In genomic region chr9:58311191-58311910, GRCm38 (mm10) we compare ENCODE assay signal across 9 mouse cellular contexts. TPM values are rescaled to one million over a fixed set of nuclear protein-coding genes. Genes with fewer than 3 reads are reported as not detected.
A peak's percentile ranks its signal among the peaks of the same experiment; 100 is the strongest.
DNase-seq lines count a peak whose midpoint lies in the region; ATAC-seq and TF ChIP-seq lines count a peak whose summit lies in the region.
"Had no signal": no experiment of that assay in that cellular context is flagged by ENCODE, and none has a peak within 500 bp of the region (broad histone marks: within the 10 kb centered on the region; RNA-seq: fewer than 3 reads in every experiment).

No protein-coding gene starts in this region.

- peak overlapping the region; percentile 81 for H3K9ac ChIP-seq in embryonic facial prominence, embryonic 13.5 days
- H3K9ac ChIP-seq in hindbrain, embryonic 15.5 days = no peak overlapping the region
- no peak overlapping the region for H3K9ac ChIP-seq in lung, postnatal 0 days (replicated peaks; ENCODE audit: low read depth)

- TF ChIP-seq EP300 in lung, postnatal 0 days (IDR thresholded peaks at IDR 0.05) = no peak

- no peaks in the 10 kb centered on the region for H3K36me3 ChIP-seq in embryonic facial prominence, embryonic 13.5 days
- H3K36me3 ChIP-seq in hindbrain, embryonic 15.5 days = no peaks in the 10 kb centered on the region
- no peaks in the 10 kb centered on the region for H3K36me3 ChIP-seq in lung, postnatal 0 days (ENCODE audit: insufficient read depth, low read length)

- peaks cover 89% of the 10 kb centered on the region for H3K4me1 ChIP-seq in embryonic facial prominence, embryonic 13.5 days
- H3K4me1 ChIP-seq in hindbrain, embryonic 15.5 days (replicated peaks) = peaks cover 56% of the 10 kb centered on the region
- peaks cover 3% of the 10 kb centered on the region; the same call in 1 of the 2 replicates for H3K4me1 ChIP-seq in lung, postnatal 0 days (ENCODE audit: insufficient read depth, low read depth, low read length)

- ATAC-seq in embryonic facial prominence, embryonic 13.5 days (ENCODE audit: insufficient number of reproducible peaks, insufficient read depth, low FRiP score, low TSS enrichment, low read depth) = no peak
- no peak for ATAC-seq in hindbrain, embryonic 15.5 days (ENCODE audit: low FRiP score, low read depth)
- ATAC-seq in lung, postnatal 0 days = no peak
- no peak for ATAC-seq in cerebellum, adult (ENCODE audit: insufficient number of reproducible peaks, low FRiP score, low TSS enrichment)

- peak; percentile 52 for DNase-seq in gastrocnemius, postnatal 10 days
- no peak for DNase-seq in gastrocnemius, adult 8-10 months (ENCODE audit: low spot score in 2 of 2)
- DNase-seq in lung, postnatal 0 days (ENCODE audit: low spot score) = no peak
- DNase-seq in testis, postnatal 14 days (ENCODE audit: low spot score) = peak; percentile 44
- no peak for DNase-seq in right cerebral cortex, postnatal 10 days (ENCODE audit: low spot score in 2 of 2)

- no peaks in the 10 kb centered on the region for H3K9me3 ChIP-seq in embryonic facial prominence, embryonic 13.5 days
- H3K9me3 ChIP-seq in hindbrain, embryonic 15.5 days = no peaks in the 10 kb centered on the region
- H3K9me3 ChIP-seq in lung, postnatal 0 days (ENCODE audit: low read length) = no peaks in the 10 kb centered on the region

- TF ChIP-seq CTCF in lung, postnatal 0 days (IDR thresholded peaks at IDR 0.05) = peak; percentile 51

- 51% methylated on average over 33 of the region's 33 CpGs for WGBS in embryonic facial prominence, embryonic 13.5 days
- 62% methylated on average over 33 of the region's 33 CpGs for WGBS in hindbrain, embryonic 15.5 days
- WGBS in lung, postnatal 0 days = 65% methylated on average over 33 of the region's 33 CpGs

- peak overlapping the region; percentile 58 for H3K4me3 ChIP-seq in embryonic facial prominence, embryonic 13.5 days
- peak overlapping the region; percentile 37; the same call in 1 of the 2 replicates for H3K4me3 ChIP-seq in hindbrain, embryonic 15.5 days
- peak overlapping the region; percentile 49 for H3K4me3 ChIP-seq in lung, postnatal 0 days (ENCODE audit: low read depth, low read length)

- no peak overlapping the region for H3K27ac ChIP-seq in embryonic facial prominence, embryonic 13.5 days
- H3K27ac ChIP-seq in hindbrain, embryonic 15.5 days (replicated peaks) = no peak overlapping the region
- peak overlapping the region; percentile 73 for H3K27ac ChIP-seq in lung, postnatal 0 days (ENCODE audit: low read length)

- H3K4me2 ChIP-seq in embryonic facial prominence, embryonic 13.5 days = peak overlapping the region; percentile 89
- H3K4me2 ChIP-seq in hindbrain, embryonic 15.5 days = peak overlapping the region; percentile 54
- peak overlapping the region; percentile 58 for H3K4me2 ChIP-seq in lung, postnatal 0 days (replicated peaks; ENCODE audit: low read depth, low read length)

- peaks cover 19% of the 10 kb centered on the region for H3K27me3 ChIP-seq in embryonic facial prominence, embryonic 13.5 days
- peaks cover 25% of the 10 kb centered on the region for H3K27me3 ChIP-seq in hindbrain, embryonic 15.5 days
- 0 out of 2 replicates have a peak, but pooled peaks cover 10% of the 10 kb centered on the region for H3K27me3 ChIP-seq in lung, postnatal 0 days (replicated peaks; ENCODE audit: insufficient read depth, low read length)

RNA-seq across cellular contexts. Expression of gene Loxl1, which starts 1.6 kb away (rescaled TPM):
- total RNA-seq in gastrocnemius, postnatal 10 days (2021) = 10 to 100 TPM; 50.1 to 70.0 TPM
- 10 to 100 TPM in 2 of 4 experiments, 1 to 10 TPM in 2; 5.9 to 10.7 (median 8.9) TPM for total RNA-seq in gastrocnemius, adult 8-10 months (2022)
- 30.9 and 41.8 TPM in 2 replicates for polyA plus RNA-seq in embryonic facial prominence, embryonic 13.5 days (2015; fragmentation: Nextera tagmentation; extraction: Ambion mirVana)
- 10.3 and 10.7 TPM in 2 replicates for polyA plus RNA-seq in hindbrain, embryonic 15.5 days (2015; fragmentation: Nextera tagmentation; extraction: Ambion mirVana)
- 121 and 122 TPM in 2 replicates for polyA plus RNA-seq in lung, postnatal 0 days (2015; fragmentation: Nextera tagmentation; extraction: Ambion mirVana)
- total RNA-seq: CH12.LX had no signal

RNA-seq across cellular contexts. Expression of gene Stoml1, which starts 58.4 kb away (rescaled TPM):
- total RNA-seq in gastrocnemius, postnatal 10 days (2021) = 10 to 100 TPM in 1 of 2 experiments, 1 to 10 TPM in 1; 9.1 to 12.3 TPM
- total RNA-seq in gastrocnemius, adult 8-10 months (2022) = 10 to 100 TPM in 2 of 4 experiments, 1 to 10 TPM in 2; 8.6 to 10.8 (median 9.8) TPM
- polyA plus RNA-seq in embryonic facial prominence, embryonic 13.5 days (2015; fragmentation: Nextera tagmentation; extraction: Ambion mirVana) = 43.1 and 45.0 TPM in 2 replicates
- polyA plus RNA-seq in hindbrain, embryonic 15.5 days (2015; fragmentation: Nextera tagmentation; extraction: Ambion mirVana) = 123 and 126 TPM in 2 replicates
- polyA plus RNA-seq in lung, postnatal 0 days (2015; fragmentation: Nextera tagmentation; extraction: Ambion mirVana) = 30.8 and 34.3 TPM in 2 replicates

RNA-seq across cellular contexts. Expression of gene Tbc1d21, which starts 58.9 kb away (rescaled TPM):
- not detected for total RNA-seq in gastrocnemius, postnatal 10 days (2021)
- total RNA-seq in gastrocnemius, adult 8-10 months (2022) = not detected
- polyA plus RNA-seq in embryonic facial prominence, embryonic 13.5 days (2015; fragmentation: Nextera tagmentation; extraction: Ambion mirVana) = not detected in 2 replicates
- not detected in 2 replicates for polyA plus RNA-seq in hindbrain, embryonic 15.5 days (2015; fragmentation: Nextera tagmentation; extraction: Ambion mirVana)
- polyA plus RNA-seq in lung, postnatal 0 days (2015; fragmentation: Nextera tagmentation; extraction: Ambion mirVana) = not detected in 2 replicates
- total RNA-seq: CH12.LX had no signal

Comparison
In these comparisons a context has a peak if more than half of its experiments do, and no peak if none do; other contexts are left out.
1. DNase-seq: peak in gastrocnemius, postnatal 10 days (single experiment) and testis, postnatal 14 days (single experiment); none in gastrocnemius, adult 8-10 months (0 of 2), lung, postnatal 0 days (single experiment) and right cerebral cortex, postnatal 10 days (0 of 2).
2. Peak in every context shown above with its lines, with median percentiles within 50 percentile points of each other: H3K4me2 ChIP-seq and H3K4me3 ChIP-seq.